Mouse (Mus musculus) heart, embryonic 12.5 days (tissue): ENCODE results near the gene Nprl2. TPM values are rescaled to one million over a fixed set of nuclear protein-coding genes. Genes with fewer than 3 reads are reported as not detected.
"Not testable (repeated sequence)": the region's sequence is repeated elsewhere in the genome, so short reads cannot be mapped to it uniquely, and the experiment has no call there.

Experiments
- ATAC-seq: fragments of 200-750 bp; cut with Nextera tagmentation; 2 replicates; pipeline ENCODE4 v1.8.0; 2017; ENCODE audit warnings: moderate TSS enrichment, moderate library complexity; ENCODE audit not compliant: insufficient number of reproducible peaks, low FRiP score
- H3K27ac ChIP-seq: fragments of 300-500 bp; sonication (generic); 2 replicates; pipeline ENCODE4 v1.5.1; 2016; ENCODE audit warnings: mild to moderate bottlenecking, moderate library complexity; ENCODE audit not compliant: poor library complexity, severe bottlenecking
- H3K27me3 ChIP-seq: fragments of 300-500 bp; sonication (generic); replicated peaks from 2 replicates; pipeline ENCODE4 v1.6.1; 2016; ENCODE audit warnings: mild to moderate bottlenecking, moderate library complexity
- H3K36me3 ChIP-seq: fragments of 300-500 bp; sonication (generic); 2 replicates; pipeline ENCODE4 v1.6.1; 2016; ENCODE audit warnings: mild to moderate bottlenecking, moderate library complexity
- H3K4me1 ChIP-seq: fragments of 300-500 bp; sonication (generic); replicated peaks from 2 replicates; pipeline ENCODE4 v1.6.1; 2016; ENCODE audit warnings: mild to moderate bottlenecking
- H3K4me2 ChIP-seq: fragments of 300-500 bp; sonication (generic); 2 replicates; pipeline ENCODE4 v1.6.1; 2016; ENCODE audit warnings: mild to moderate bottlenecking, moderate library complexity
- H3K4me3 ChIP-seq: fragments of 300-500 bp; sonication (generic); 2 replicates; pipeline ENCODE4 v1.5.1; 2016; ENCODE audit warnings: mild to moderate bottlenecking
- H3K9ac ChIP-seq: fragments of 300-500 bp; sonication (generic); 2 replicates; pipeline ENCODE4 v1.6.1; 2016; ENCODE audit warnings: mild to moderate bottlenecking, moderate library complexity
- H3K9me3 ChIP-seq: fragments of 300-500 bp; sonication (generic); replicated peaks from 2 replicates; pipeline ENCODE4 v1.6.1; 2016; ENCODE audit warnings: mild to moderate bottlenecking, moderate library complexity
- WGBS: fragments of 180-500 bp; shearing (Covaris S2); methylation state at CpG from one replicate; pipeline ENCODE4 v1.1.7; 2016; 5-methylcytosine and 5-hydroxymethylcytosine counted together
- polyA plus RNA-seq: library from polyadenylated mRNA; unstranded; fragments of >200 nt; fragmentation: Nextera tagmentation; extraction: Ambion mirVana; gene quantifications from 2 replicates; pipeline ENCODE4 v1.2.1, GENCODE M21; 2016

Nprl2 gene
- polyA plus RNA-seq, 1 experiment from 2014 or later: 25.1 TPM

GRCm38 (mm10) chr9:107555031-107555457 is 13.0 kb downstream of the Nprl2 start:
- peaks cover 38% of the 10 kb centered on the region for H3K36me3 ChIP-seq
- peak overlapping the region; percentile 94 for H3K4me2 ChIP-seq
- H3K9me3 ChIP-seq: no peaks in the 10 kb centered on the region
- ATAC-seq: peak; percentile 20
- H3K9ac ChIP-seq: peak overlapping the region; percentile 92
- H3K27me3 ChIP-seq: peaks cover 7% of the 10 kb centered on the region
- H3K4me3 ChIP-seq: peak overlapping the region; percentile 77
- 0% methylated on average over 23 of the region's 23 CpGs for WGBS
- H3K4me1 ChIP-seq: peaks cover 56% of the 10 kb centered on the region
- peak overlapping the region; percentile 96 for H3K27ac ChIP-seq

- Histone ChIP-seq H3K9ac (peak overlapping the region; percentile 92), H3K27ac (peak overlapping the region; percentile 96), H3K27me3 (peaks cover under 1% of the 10 kb centered on the region), H3K9me3 (no peaks in the 10 kb centered on the region), H3K4me1 (peaks cover 54% of the 10 kb centered on the region), H3K4me2 (peak overlapping the region; percentile 94), H3K36me3 (peaks cover 44% of the 10 kb centered on the region), H3K4me3 (peak overlapping the region; percentile 77)
- ATAC-seq: no peak
- WGBS: 27% methylated on average over 2 of the region's 2 CpGs
These were observed 13.7 kb downstream of the Nprl2 start for GRCm38 (mm10) chr9:107555701-107556100.

- 60% methylated on average over 3 of the region's 3 CpGs for WGBS
- H3K27me3 ChIP-seq: no peaks in the 10 kb centered on the region
- no peaks in the 10 kb centered on the region for H3K9me3 ChIP-seq
- H3K4me3 ChIP-seq: peak overlapping the region; percentile 77
- H3K4me2 ChIP-seq: peak overlapping the region; percentile 94
- peaks cover 51% of the 10 kb centered on the region for H3K36me3 ChIP-seq
- H3K4me1 ChIP-seq: peaks cover 47% of the 10 kb centered on the region
- peak overlapping the region; percentile 92 for H3K9ac ChIP-seq
- no peak for ATAC-seq
- peak overlapping the region; percentile 96; the same call in 1 of the 2 replicates for H3K27ac ChIP-seq
These were observed 14.3 kb downstream of the Nprl2 start for GRCm38 (mm10) chr9:107556346-107556745.

GRCm38 (mm10) chr9:107563029-107563581 is 21.1 kb downstream of the Nprl2 start, which contains the start of gene Tusc2:
Gene Tusc2, plus strand, starts transcription at chr9:107563255.
- peak; percentile 93 for ATAC-seq
- Histone ChIP-seq H3K27me3 (no peaks in the 10 kb centered on the region), H3K27ac (peak within 1 kb of the TSS; percentile 78), H3K9me3 (no peaks in the 10 kb centered on the region), H3K9ac (peak within 1 kb of the TSS; percentile 91), H3K4me1 (peaks cover 42% of the 10 kb centered on the region), H3K4me3 (peak within 1 kb of the TSS; percentile 98), H3K4me2 (peak within 1 kb of the TSS; percentile 91), H3K36me3 (peaks cover 54% of the 10 kb centered on the region)
- under 1% methylated on average over 46 of the region's 46 CpGs for WGBS

GRCm38 (mm10) chr9:107565556-107565955 is 23.5 kb downstream of the Nprl2 start:
- H3K27ac ChIP-seq: 0 out of 2 replicates have a peak overlapping the region, but pooled peaks have one; percentile 52
- H3K27me3 ChIP-seq, ATAC-seq, H3K9me3 ChIP-seq: not testable (repeated sequence)
- 44% methylated on average over 5 of the region's 5 CpGs for WGBS
- H3K4me2 ChIP-seq: peak overlapping the region; percentile 37; the same call in 1 of the 2 replicates
- H3K9ac ChIP-seq: peak overlapping the region; percentile 32; the same call in 1 of the 2 replicates
- peaks cover 50% of the 10 kb centered on the region for H3K4me1 ChIP-seq
- peaks cover 34% of the 10 kb centered on the region for H3K36me3 ChIP-seq
- 0 out of 2 replicates have a peak overlapping the region, but pooled peaks have one; percentile 4 for H3K4me3 ChIP-seq

GRCm38 (mm10) chr9:107566041-107566709 is 24.1 kb downstream of the Nprl2 start:
- Histone ChIP-seq H3K4me2 (peak overlapping the region; percentile 91), H3K36me3 (peaks cover 34% of the 10 kb centered on the region), H3K9me3 (no peaks in the 10 kb centered on the region), H3K4me1 (peaks cover 56% of the 10 kb centered on the region), H3K4me3 (no peak overlapping the region), H3K27me3 (no peaks in the 10 kb centered on the region), H3K27ac (peak overlapping the region; percentile 71), H3K9ac (0 out of 2 replicates have a peak overlapping the region, but pooled peaks have one; percentile 5)
- ATAC-seq: no peak
- WGBS: 54% methylated on average over 15 of the region's 15 CpGs

- 45% methylated on average over 3 of the region's 3 CpGs for WGBS
- peak overlapping the region; percentile 88; the same call in 1 of the 2 replicates for H3K4me3 ChIP-seq
- no peaks in the 10 kb centered on the region for H3K9me3 ChIP-seq
- peaks cover 63% of the 10 kb centered on the region for H3K4me1 ChIP-seq
- no peak overlapping the region for H3K9ac ChIP-seq
- H3K36me3 ChIP-seq: peaks cover 34% of the 10 kb centered on the region
- peak; percentile 29 for ATAC-seq
- peak overlapping the region; percentile 91 for H3K4me2 ChIP-seq
- no peaks in the 10 kb centered on the region for H3K27me3 ChIP-seq
- peak overlapping the region; percentile 71 for H3K27ac ChIP-seq
These were observed 24.8 kb downstream of the Nprl2 start for GRCm38 (mm10) chr9:107566855-107567254.

- peaks cover 38% of the 10 kb centered on the region for H3K36me3 ChIP-seq
- WGBS: 6% methylated on average over 18 of the region's 18 CpGs
- peak within 1 kb of the TSS; percentile 71 for H3K27ac ChIP-seq
- H3K4me1 ChIP-seq: peaks cover 70% of the 10 kb centered on the region
- no peaks in the 10 kb centered on the region for H3K27me3 ChIP-seq
- H3K4me3 ChIP-seq: peak within 1 kb of the TSS; percentile 88
- no peak for ATAC-seq
- peak within 1 kb of the TSS; percentile 91 for H3K4me2 ChIP-seq
- H3K9ac ChIP-seq: peak within 1 kb of the TSS; percentile 88
- no peaks in the 10 kb centered on the region for H3K9me3 ChIP-seq
These were observed 25.8 kb downstream of the Nprl2 start, which contains the start of gene Hyal2 for GRCm38 (mm10) chr9:107567702-107568319. Gene Hyal2, plus strand, starts transcription at chr9:107567945.

- H3K36me3 ChIP-seq: peaks cover 46% of the 10 kb centered on the region
- H3K9me3 ChIP-seq: no peaks in the 10 kb centered on the region
- H3K4me3 ChIP-seq: peak overlapping the region; percentile 88
- WGBS: under 1% methylated on average over 41 of the region's 41 CpGs
- ATAC-seq: peak; percentile 85
- peak overlapping the region; percentile 91 for H3K4me2 ChIP-seq
- H3K27ac ChIP-seq: peak overlapping the region; percentile 71
- H3K27me3 ChIP-seq: no peaks in the 10 kb centered on the region
- H3K4me1 ChIP-seq: peaks cover 68% of the 10 kb centered on the region
- H3K9ac ChIP-seq: peak overlapping the region; percentile 88
These were observed 26.6 kb downstream of the Nprl2 start for GRCm38 (mm10) chr9:107568331-107569261.

GRCm38 (mm10) chr9:107569270-107569669 is 27.2 kb downstream of the Nprl2 start:
- WGBS: under 1% methylated on average over 23 of the region's 23 CpGs
- peaks cover 61% of the 10 kb centered on the region for H3K4me1 ChIP-seq

More at GRCm38 (mm10) chr9:107569270-107569669, 27.2 kb downstream of the Nprl2 start:
- Histone ChIP-seq H3K9ac (peak overlapping the region; percentile 88), H3K4me2 (peak overlapping the region; percentile 91), H3K36me3 (peaks cover 49% of the 10 kb centered on the region), H3K9me3 (no peaks in the 10 kb centered on the region), H3K4me3 (peak overlapping the region; percentile 88), H3K27me3 (no peaks in the 10 kb centered on the region), H3K27ac (peak overlapping the region; percentile 71)
- peak; percentile 37 for ATAC-seq
